Mouse (Mus musculus): ENCODE measurements at regions not wholly inside any gene's neighbourhood (a gene's known extent, or its start where the extent isn't known, plus 50 kb on each side); places are given as distances from the start of the nearest gene placed in this dataset.
"Not testable (repeated sequence)": the region's sequence is repeated elsewhere in the genome, so short reads cannot be mapped to it uniquely, and the experiment has no call there.

DNA sequence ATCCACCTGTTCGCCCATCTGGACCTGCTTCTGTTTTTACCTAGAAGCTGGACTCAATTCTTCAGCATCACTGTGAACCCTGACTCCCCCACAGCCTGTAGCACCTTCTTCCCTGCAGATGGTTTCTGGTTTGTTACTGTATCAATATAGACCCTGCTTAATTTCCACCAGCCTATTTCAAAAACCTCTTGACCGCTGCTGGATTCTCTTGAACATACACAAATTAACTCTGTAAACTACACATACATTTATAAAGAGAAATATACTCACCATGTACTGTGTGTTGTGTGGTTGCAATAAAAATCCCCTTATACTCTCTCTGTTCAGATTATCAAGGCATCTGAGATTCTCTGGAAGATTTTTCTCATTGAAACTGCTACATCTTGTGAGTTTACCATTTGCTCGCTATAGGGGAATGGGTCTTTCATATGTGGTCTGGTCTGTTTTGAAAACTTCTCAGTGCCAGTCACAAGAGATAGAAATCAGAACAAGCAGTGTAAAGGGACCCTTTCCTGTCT is 89.8 kb upstream of the Cpsf6 start:
- ATAC-seq (no peak), DNase-seq (ENCODE audit: low read depth, low spot score) (no peak)
- in situ Hi-C loops (cut with MboI; ENCODE audit: low pct_unique_long_range_greater_than_20kb), result no loop called here
- ChIA-PET CTCF (no interaction called here), POLR2A (no interaction called here)
- no peak for TF ChIP-seq CTCF (IDR thresholded peaks at IDR 0.05)
- H3K27me3 ChIP-seq, result no peaks in the 10 kb centered on the region

DNA sequence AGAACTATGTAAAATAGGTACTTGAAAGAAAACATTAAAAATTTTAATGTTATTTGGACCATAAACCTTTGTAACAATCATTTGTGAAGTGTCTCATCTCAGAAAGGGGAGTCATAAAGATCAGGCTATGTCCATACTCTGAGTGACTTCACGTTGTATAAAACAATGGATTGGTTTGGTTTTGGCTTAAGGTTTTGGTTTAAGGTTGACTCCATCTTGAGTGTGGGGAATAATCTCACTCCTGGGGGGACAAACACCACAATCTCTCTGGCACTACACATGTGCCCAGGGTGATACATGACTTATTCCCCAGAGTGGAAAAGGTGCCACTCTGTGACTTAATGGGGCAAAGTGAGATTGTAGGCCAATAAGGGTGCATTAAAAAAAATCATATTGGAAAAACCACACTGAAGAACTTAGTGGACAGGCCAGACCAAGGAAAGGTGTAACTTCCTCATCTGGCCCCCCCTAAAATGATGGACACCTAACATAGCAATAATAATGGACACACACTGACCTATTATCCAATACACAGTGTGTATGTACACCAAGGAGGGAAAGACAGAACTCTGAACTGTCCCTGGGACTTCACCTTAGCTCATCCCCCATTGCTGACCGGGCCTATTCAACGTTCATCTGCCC is 89.2 kb upstream of the Cpsf6 start:
- ATAC-seq (no peak), DNase-seq (ENCODE audit: low read depth, low spot score) (no peak)
- in situ Hi-C loops (cut with MboI; ENCODE audit: low pct_unique_long_range_greater_than_20kb), result no loop called here
- ChIA-PET POLR2A (no interaction called here), CTCF (no interaction called here)
- H3K27me3 ChIP-seq, result no peaks in the 10 kb centered on the region
- no peak for TF ChIP-seq CTCF (IDR thresholded peaks at IDR 0.05)

GRCm38 (mm10) chr10:117468381-117468780 is 88.6 kb upstream of the Cpsf6 start:
- CTCF ChIA-PET, result no interaction called here
- no peak for DNase-seq (ENCODE audit: low read depth, low spot score)
- in situ Hi-C loops (cut with MboI; ENCODE audit: low pct_unique_long_range_greater_than_20kb), result no loop called here
- POLR2A ChIA-PET, result no interaction called here
- ATAC-seq, result no peak
- H3K27me3 ChIP-seq, result no peaks in the 10 kb centered on the region
- TF ChIP-seq CTCF (IDR thresholded peaks at IDR 0.05), result no peak

DNA sequence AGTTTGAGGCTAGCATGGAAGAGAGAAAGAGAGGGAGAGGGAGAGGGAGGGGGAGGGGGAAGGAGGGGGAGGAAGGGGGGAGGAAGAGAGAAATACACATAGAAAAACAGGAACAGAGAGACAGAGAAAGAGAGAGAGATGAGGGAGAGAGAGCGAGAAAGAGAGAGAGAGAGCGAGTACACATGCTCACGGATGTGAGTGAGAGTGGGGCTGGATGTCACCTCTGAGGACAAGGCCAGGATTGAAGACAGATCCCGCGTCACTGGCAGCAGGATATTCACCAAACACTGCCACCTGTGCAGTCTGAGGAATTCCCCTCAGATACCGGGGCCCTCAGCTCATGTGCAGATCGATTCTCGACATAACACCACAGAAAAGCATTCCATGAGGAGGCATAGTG is 87.3 kb upstream of the Cpsf6 start:
- H3K27me3 ChIP-seq, result no peaks in the 10 kb centered on the region
- in situ Hi-C loops (cut with MboI; ENCODE audit: low pct_unique_long_range_greater_than_20kb), result no loop called here
- no peak for TF ChIP-seq CTCF (IDR thresholded peaks at IDR 0.05)
- no peak for ATAC-seq
- no peak for DNase-seq (ENCODE audit: low read depth, low spot score)
- ChIA-PET POLR2A (no interaction called here), CTCF (no interaction called here)

GRCm38 (mm10) chr10:117466391-117466790 is 86.6 kb upstream of the Cpsf6 start:
- no peaks in the 10 kb centered on the region for H3K27me3 ChIP-seq
- no peak for TF ChIP-seq CTCF (IDR thresholded peaks at IDR 0.05)
- POLR2A ChIA-PET, result no interaction called here
- DNase-seq (ENCODE audit: low read depth, low spot score) (no peak), ATAC-seq (no peak)
- in situ Hi-C loops (cut with MboI; ENCODE audit: low pct_unique_long_range_greater_than_20kb), result no loop called here
- CTCF ChIA-PET, result no interaction called here

GRCm38 (mm10) chr10:117465671-117466250 is 85.9 kb upstream of the Cpsf6 start:
- CTCF ChIA-PET, result no interaction called here

GRCm38 (mm10) chr10:117465058-117465660 is 85.3 kb upstream of the Cpsf6 start:
- H3K27me3 ChIP-seq, result no peaks in the 10 kb centered on the region
- ATAC-seq (no peak), DNase-seq (ENCODE audit: low read depth, low spot score) (no peak)
- POLR2A ChIA-PET, result no interaction called here
- in situ Hi-C loops (cut with MboI; ENCODE audit: low pct_unique_long_range_greater_than_20kb), result no loop called here
- CTCF ChIA-PET, result no interaction called here
- TF ChIP-seq CTCF (IDR thresholded peaks at IDR 0.05), result no peak

More at GRCm38 (mm10) chr10:117465671-117466250, 85.9 kb upstream of the Cpsf6 start:
- POLR2A ChIA-PET, result no interaction called here
- in situ Hi-C loops (cut with MboI; ENCODE audit: low pct_unique_long_range_greater_than_20kb), result no loop called here
- DNase-seq (ENCODE audit: low read depth, low spot score) (no peak), ATAC-seq (no peak)
- TF ChIP-seq CTCF (IDR thresholded peaks at IDR 0.05), result no peak
- H3K27me3 ChIP-seq, result no peaks in the 10 kb centered on the region

- ATAC-seq; H3K27me3 ChIP-seq; DNase-seq (ENCODE audit: low read depth, low spot score); CTCF ChIA-PET; in situ Hi-C loops (cut with MboI; ENCODE audit: low pct_unique_long_range_greater_than_20kb); POLR2A ChIA-PET: not testable (repeated sequence)
Observed at GRCm38 (mm10) chr10:117464331-117464730, 84.5 kb upstream of the Cpsf6 start.

DNA sequence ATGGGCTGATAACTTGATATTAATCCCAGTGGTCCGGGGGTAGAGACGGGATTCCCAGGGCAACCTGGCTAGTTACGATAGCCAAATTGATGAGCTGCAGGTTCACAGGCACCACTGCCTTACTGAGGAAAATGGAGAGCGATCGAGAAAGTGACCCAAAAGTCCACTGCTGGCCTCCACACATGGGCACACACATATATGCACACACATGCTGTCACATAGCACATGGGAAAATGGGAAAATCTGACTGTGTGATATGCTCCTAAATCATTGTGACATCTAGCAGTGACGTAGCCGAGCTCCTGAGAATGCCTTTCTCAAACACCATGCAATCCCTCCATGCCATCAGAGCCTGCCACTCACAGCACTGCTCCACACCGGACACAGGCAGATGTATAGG is 83.8 kb upstream of the Cpsf6 start:
- ChIA-PET CTCF (no interaction called here), POLR2A (no interaction called here)
- H3K27me3 ChIP-seq, result no peaks in the 10 kb centered on the region
- ATAC-seq (no peak), DNase-seq (ENCODE audit: low read depth, low spot score) (no peak)
- in situ Hi-C loops (cut with MboI; ENCODE audit: low pct_unique_long_range_greater_than_20kb), result no loop called here
- TF ChIP-seq CTCF (IDR thresholded peaks at IDR 0.05), result no peak

DNA sequence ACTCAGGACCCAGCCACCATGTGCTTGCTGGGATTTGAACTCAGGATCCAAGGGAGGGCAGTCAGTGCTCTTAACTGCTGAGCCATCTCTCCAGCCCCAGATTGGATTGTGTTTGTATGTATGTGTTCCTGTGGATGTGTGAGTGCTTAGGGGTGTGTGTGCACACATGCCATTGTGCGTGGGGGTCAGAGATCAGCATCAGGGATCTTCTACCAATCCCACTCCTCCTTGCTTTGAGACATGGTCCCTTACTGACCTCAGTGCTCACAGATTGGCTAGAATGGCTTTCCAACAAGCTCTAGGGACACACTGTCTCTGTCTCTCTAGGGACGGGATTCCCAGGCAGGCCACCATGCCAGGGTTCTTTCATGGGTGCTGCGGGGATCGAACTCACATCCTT is 83.1 kb upstream of the Cpsf6 start:
- ChIA-PET POLR2A (no interaction called here), CTCF (no interaction called here)
- no peak for TF ChIP-seq CTCF (IDR thresholded peaks at IDR 0.05)
- no peak for DNase-seq (ENCODE audit: low read depth, low spot score)
- no peaks in the 10 kb centered on the region for H3K27me3 ChIP-seq
- in situ Hi-C loops (cut with MboI; ENCODE audit: low pct_unique_long_range_greater_than_20kb), result no loop called here
- ATAC-seq, result no peak

DNA sequence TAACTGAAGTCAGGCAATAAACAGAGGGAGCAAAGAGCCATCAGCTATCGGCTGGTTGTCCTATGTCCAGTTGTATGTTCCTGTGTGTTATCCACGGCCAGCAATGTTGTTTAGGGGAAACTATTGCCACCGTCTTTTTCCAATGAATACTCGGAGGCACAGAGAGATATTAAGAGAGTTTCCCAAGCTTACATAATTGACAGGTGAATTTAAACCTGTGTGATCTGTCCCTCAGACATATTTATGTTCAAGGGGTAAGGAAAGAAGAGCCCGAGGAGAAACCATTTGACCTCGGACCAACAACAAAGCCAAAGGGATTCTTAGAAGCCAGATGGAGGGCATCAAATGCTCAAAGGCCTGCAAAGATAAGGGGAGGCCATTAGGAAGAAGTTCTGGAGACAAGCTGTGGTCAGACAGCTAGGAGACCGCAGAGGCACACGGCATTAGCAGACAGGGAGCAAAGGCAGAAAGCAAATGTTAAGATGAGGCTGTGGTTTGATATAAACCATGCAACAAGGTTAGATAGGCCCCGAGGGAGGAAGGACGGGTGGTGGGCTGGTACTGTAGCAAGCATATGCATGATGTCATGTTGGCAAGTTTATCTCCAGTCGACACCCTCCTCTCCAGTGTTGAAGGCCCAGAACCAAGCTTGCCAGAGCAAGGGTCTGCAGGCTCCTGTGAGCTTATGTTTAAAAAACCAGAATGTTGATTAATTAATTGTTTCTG is 82.1 kb upstream of the Cpsf6 start:
- TF ChIP-seq CTCF (IDR thresholded peaks at IDR 0.05), result no peak
- in situ Hi-C loops (cut with MboI; ENCODE audit: low pct_unique_long_range_greater_than_20kb), result no loop called here
- DNase-seq (ENCODE audit: low read depth, low spot score) (no peak), ATAC-seq (no peak)
- H3K27me3 ChIP-seq, result no peaks in the 10 kb centered on the region
- ChIA-PET POLR2A (no interaction called here), CTCF (interaction anchor here (1.1 kb wide), 1 partner anchor 13 kb away, joined by 3 read pairs; no protein-coding TSS in a partner anchor)
